Mouse (Mus musculus): ENCODE results near the gene Cxcl5.

Gene Cxcl5

GRCm38 (mm10) chr5:90759077-90760065 lies at the start of gene Cxcl5:
Gene Cxcl5 (plus strand): TSS chr5:90759360.
- DNase-seq, result no peak

DNA sequence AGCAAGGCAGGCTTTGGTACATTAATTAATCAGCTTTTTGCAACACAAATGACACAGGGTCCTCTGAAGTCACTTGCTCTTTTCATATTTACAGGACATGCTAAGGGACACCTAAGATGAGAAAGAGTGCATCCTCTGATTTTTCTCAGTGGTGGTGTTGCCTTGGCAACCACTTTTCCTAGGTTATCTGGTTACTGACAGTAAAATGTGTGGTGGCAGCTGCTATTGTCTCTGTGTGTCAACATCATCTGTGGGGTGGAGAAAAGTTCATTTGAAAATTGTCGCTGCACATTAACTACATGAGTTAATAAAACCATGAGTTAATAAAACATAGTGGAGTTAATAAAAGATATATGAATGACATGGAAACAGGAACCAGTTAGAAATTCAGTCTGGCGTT lies 47.8 kb upstream of the Cxcl5 start:
- DNase-seq, result no peak

- no peak for DNase-seq
These were observed 41.2 kb upstream of the Cxcl5 start for GRCm38 (mm10) chr5:90717937-90718336.

DNA sequence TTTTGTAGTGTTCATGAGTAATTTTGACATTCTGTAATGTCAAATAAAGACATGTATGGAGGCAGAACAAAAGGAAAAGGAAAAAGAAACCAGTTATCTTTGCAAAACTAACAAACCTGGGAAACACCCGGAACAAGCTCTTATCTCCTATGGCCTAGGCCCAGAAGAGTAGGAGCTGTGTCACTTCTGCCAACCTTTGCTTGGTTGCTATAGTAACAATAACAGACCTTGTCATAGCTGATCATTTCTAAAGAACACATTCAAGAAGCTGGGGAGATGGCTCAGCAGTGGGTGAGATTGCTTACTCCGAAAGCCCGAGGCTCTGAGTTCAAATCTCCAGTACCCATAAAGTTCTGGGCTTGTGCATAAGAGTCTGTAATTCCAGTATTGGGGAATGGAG lies 36.5 kb upstream of the Cxcl5 start:
- DNase-seq, result no peak

DNA sequence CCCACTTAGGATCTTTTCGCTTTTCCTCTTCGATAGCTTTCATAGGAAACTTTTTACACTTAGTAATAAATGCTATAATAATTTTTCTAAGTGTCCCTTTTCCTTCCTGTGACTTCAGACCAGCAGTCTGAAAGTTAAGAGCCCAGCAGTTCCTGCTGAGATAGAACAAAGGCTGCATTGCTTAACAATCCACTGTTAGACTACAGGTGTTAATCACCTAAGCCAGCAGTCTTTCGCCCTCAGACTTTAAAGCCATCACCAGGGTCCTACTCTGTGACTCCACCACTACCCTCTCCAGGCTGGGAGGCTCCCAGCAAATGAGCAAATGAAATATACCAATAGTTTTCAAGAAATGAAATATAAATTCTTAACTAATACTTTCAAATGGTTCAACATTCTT lies 30.9 kb upstream of the Cxcl5 start:
- no peak for DNase-seq

DNA sequence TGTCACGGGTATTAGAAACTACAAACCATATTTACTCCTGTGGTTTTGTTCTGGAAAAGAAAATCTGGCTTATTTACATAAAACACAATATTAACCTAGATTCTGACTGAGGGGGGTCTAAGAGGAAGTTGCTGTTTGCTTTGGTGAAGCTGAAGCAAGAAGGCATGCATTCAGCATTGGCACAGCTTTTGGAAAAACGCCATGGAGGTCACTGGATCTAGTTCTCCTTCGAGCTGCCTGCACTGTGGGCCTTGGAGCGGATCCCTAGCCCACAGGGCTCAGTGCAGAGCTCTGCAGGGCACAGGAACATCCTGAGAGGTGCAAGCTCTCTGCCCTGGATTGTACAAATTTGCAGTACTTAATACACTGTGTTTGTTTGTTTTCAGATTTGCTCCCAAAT lies 27.7 kb upstream of the Cxcl5 start:
- DNase-seq, result peak; percentile 62

DNA sequence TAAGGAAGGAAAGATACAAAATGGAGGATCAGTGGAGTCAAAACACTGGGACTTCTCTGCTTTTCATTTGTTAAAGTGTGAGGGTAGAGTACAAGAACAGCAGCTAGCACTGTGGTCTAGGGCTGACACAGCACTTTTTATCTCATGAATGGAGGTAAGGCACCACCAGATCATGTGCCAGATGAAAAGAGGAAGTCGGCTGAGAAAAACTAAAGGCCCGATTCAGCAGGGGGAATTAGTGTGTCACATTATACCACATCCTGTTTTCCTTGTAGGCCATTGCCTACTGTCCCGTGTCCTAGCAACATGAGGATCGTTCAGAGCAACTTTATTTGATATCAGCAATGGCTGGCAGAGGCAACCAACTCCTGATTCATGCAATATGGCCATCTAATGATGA lies 17.1 kb upstream of the Cxcl5 start:
- no peak for DNase-seq

DNA sequence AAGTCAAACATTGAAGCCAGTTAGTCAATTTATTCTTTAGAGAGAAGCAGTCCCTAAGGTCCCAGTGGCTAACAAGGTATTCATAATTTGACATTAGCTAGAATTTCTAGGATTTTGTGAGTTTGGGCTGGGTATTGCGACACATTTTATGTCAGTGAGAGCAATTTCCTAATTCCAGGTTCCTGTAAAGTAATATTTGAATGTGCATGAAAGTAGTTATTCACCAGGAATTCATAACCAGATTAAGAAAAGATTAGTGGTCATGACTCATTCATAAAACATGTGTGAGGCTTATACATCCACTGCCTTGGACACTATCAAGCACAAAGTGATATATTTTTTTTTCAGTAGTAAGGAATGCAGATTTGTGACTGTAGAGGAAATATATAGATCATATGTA lies 5.2 kb upstream of the Cxcl5 start:
- no peak for DNase-seq

- DNase-seq, result no peak
These were observed 1.0 kb upstream of the Cxcl5 start for GRCm38 (mm10) chr5:90758020-90758605.

- DNase-seq, result no peak
These were observed 1.1 kb downstream of the Cxcl5 start for GRCm38 (mm10) chr5:90760303-90760702.

DNA sequence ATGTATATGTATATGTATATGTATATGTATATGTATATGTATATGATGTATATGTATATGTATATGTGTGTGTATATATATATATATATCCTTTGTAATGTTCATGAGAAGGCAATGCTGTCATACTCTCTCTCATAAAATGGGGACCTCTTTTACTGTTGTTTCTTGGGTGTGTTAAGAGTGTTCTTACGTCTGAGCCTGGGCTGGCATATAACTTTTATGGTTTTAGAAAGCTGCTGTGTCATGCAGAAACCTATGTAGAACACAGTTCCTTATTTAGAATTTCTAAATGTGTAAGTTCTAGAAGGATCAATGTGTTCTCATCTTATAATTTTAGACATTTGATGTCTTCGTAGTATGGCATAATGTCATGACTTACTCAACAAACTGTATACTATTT lies 1.7 kb downstream of the Cxcl5 start:
- DNase-seq, result no peak

DNA sequence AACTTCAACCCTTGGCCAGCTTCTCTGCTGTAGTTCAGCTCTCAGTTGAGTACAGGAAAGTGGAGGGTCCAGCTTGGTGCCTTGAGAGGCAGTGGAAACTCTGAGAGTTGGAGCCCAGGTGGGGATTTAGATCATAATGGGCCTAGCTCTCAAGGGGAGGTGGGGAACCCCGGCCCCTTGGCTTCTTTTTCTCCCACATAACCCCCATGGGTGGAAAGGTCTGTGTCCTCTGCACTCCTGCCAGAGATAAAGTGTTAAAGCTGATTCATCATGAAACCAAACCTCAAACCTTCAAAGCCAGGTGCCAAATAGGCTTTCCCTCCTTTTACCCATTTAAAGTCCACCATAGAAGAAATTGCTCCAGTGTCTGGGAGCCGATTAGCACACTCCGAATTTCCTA lies 2.7 kb downstream of the Cxcl5 start:
- DNase-seq, result no peak

DNA sequence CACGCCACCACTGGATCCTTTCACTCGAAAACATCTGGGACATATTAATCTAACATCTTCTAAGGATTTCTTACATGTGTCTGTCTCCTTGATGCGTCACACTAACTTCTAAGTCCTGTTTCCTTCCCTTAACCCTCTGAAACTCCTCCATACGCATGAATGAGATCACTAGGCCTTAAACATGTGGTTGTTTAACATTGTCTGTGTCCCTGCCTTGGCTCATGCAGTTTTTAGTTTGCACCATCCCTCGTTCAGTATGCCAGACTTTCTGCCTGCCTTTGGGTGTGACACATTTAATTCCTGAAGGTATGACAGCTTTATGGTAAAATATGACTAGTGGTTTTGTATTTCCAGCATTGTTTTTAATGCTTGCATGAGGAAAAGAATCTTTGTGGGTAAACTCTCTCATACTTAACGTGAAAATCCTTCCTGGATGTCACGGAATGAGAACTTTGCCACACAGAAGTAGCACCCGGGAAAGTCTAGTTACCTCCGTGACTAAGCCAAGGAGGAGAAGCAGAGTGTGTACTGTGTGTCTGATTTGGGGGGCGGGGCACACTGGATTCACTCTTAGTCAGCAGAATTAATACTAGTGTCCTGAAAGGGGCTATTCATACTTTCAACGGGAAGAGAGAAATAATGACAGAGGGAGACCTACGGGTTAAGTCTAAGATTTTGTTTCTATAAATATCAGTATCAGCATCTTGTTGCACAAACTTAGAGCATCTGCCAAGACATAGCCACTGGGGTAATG lies 4.9 kb downstream of the Cxcl5 start:
- DNase-seq, result no peak

DNA sequence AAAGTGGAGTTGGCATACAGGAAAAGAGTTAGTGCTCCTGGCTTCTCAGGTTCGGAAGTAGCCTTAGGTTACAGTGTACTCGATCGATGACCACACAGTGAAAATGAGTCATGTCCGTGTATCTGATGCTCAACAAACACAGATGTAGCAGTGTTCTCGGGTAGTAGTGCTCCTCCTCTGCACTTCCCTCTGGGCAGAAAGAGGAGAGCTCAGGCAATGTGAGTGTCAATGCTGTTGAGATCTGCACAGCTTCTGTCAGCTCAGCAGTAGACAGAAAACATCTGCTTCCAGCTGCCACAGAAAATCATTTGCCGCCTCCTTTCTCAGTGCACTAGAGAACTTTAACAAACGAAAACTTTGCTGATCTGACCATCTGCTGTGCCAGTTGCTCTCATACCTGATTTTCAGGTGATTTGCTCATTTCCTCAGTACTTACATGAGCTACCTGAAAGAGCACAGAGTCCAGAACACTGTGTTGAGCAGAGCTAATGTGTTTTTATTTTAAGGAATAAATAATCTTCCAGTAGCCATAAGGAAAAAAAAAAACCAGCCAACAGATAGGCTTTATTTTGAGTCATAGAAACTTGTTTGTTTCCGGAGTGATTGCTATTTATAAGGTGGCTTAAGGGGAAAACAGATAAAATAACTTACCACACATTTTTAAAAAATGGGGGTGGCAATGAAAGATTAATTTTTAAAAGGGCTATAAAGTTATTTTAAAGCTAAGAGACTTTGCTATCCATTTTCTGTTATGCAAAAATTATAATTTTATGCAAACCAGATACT lies 6.9 kb downstream of the Cxcl5 start:
- no peak for DNase-seq

DNA sequence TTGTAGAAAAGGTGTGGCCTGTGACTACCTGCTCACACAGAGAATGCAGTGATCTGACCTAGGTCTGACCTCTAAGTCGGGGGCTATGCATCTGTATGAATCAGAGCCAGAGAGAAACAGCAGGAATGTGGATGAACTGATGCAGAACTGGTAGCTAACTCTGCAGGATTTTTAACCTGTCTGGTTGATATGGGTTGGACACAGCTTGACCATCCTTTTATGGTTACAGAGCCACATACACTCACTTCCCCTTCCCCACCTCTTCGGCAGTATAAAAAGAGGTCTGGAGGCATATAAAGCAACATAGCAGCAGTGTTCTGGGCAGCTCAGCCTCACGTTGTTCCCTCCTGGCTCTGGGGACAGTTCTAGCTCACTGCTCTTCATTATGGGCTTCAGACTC lies 9.1 kb downstream of the Cxcl5 start, which contains the start of gene Ppbp:
Gene Ppbp, plus strand, starts transcription at position 301 of the 400 bp plus-strand sequence.
- no peak for DNase-seq

DNA sequence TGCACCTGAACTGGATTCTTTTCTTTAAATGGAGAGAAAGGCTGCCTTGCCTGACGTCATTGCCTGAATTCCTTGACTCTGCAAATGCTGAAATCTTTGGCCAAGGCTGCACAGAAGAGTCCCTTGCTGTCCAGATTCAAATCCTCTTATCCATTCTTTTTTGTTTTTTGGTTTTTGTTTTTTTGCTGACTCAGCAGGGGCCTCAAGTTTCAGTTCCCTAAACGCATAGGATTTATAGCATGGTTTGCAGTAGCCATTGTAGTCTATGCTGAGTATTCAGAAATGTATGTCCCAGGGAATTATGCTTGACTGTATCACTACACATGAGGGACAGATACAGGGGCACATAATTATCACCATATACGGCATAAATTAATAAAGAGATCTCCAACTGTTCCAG lies 12.2 kb downstream of the Cxcl5 start:
- no peak for DNase-seq

GRCm38 (mm10) chr5:90771880-90772653 lies 12.9 kb downstream of the Cxcl5 start, which contains the start of gene Pf4:
Gene Pf4 (plus strand): TSS chr5:90772435.
- no peak for DNase-seq

DNA sequence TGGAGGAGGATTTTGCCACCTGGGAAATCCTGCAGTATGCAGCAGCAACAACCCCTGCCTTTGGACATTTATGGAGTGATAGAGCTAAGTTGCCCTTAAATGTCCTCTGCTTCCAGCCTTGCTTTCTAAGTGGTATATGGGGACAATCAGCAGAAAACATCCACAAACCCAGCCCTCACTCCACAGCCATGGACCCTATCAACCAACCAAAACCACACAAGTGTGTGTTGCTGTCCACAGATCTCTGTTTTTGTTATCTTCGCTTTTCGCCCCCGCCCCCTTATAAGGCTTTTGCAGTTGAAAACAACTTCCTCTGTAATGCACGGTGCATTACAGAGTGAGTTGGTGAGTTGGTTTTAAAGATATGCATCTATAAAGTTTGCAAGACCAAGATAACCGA lies 16.4 kb downstream of the Cxcl5 start:
- DNase-seq, result no peak

GRCm38 (mm10) chr5:90777621-90778020 lies 18.5 kb downstream of the Cxcl5 start:
- no peak for DNase-seq

- DNase-seq, result no peak
These were observed 19.7 kb downstream of the Cxcl5 start for GRCm38 (mm10) chr5:90778856-90779255.

DNA sequence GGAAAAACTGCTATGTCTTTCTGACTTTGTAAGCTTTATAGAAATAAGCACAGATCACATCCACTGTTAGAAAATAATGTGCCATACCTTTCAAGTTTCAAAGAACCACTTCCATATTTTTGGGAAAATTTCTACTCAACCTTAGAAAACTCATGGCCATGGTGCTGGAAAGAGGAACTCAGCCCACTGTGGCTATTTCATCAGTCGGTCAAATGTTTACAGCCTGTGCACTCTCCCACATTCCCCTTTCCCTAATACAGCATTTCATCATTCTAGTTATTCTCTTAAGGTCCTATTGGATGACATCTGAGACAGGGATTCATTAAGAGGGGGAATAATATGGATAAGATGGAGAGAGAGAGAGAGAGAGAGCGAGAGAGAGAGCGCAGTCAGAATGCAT lies 24.5 kb downstream of the Cxcl5 start:
- no peak for DNase-seq
